Mouse (Mus musculus) hindlimb bud, embryonic 11.5 days (tissue): Measurements from ENCODE around the gene Elmo3.

ENCODE experiments used
- DNase-seq: peaks from one replicate; pipeline ENCODE4 v3.0.0-alpha.2; 2012; ENCODE audit warnings: low read depth, low spot score; ENCODE audit errors: extremely low spot score

The Elmo3 gene

DNA sequence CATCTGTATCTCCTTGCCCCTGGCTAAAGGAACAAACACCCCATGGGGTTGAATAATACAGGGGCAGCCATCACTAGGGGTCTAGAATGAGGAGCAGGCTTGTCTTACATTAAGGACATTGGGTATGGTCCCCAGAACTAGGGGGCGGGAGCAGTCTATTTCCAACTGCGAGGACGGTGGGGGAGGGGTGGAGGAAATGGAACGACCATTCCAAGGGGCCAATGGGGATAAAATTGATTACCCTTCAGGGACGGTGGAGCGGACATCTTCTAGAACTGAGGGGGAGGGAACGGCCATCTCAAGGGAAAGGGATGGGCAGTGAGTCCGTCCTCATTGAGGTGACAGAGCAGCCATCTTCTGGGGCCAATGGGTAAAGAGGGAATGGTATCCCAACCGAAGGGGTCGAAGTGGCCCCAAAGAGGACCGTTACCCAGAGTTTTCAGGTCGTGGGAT, 20.3 kb downstream of the Elmo3 start:
- DNase-seq, result no peak

DNA sequence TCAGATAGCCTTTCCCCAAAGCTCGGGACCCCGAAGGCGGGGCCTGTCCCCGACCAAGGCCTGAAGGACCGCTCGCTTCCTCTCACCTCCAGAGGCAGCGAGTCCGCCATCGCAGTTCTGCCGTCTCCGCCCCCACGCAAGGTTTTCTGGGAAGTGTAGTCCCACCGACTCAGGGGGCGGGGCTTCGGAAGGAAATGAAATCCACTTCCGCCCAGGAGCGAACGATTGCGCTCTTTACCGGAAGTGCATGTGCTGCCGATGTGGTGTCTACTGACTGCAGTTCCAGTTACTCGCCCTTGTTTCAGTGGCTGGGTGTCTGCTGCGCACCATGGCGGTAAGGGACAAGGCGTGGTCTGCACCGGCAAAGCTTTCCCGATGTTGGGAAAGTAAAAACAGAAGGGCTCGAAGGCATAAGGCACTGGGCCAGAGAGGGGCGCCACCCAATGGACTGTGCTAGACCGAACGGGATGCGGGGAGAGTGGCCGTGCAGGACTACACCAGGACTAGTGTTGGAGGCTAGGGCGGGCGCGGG, 20.8 kb downstream of the Elmo3 start, which contains the start of the genes Lrrc29 and Tmem208:
Gene Lrrc29, minus strand, starts transcription at position 138 of the 532 bp plus-strand sequence.
Gene Tmem208, plus strand, starts transcription at position 214 of the 532 bp plus-strand sequence.
- DNase-seq, result no peak

DNA sequence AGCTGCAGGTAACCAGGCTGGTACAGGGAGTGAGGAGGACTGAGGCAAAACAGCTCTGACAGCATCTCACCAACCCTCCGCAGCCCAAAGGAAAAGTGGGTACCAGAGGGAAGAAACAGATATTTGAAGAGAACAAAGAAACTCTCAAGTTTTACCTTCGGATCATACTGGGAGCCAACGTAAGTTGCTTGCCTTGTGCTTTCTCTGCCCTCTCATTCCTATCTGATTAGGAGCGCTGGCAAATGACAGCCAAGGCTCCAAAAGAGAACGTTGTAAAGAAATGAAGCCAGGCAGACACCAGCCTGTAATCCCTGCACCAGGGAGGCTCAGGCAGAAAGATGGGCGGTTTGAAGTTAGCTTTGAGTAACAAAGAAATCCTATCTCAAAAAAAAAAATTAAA, 21.6 kb downstream of the Elmo3 start:
- DNase-seq, result no peak

DNA sequence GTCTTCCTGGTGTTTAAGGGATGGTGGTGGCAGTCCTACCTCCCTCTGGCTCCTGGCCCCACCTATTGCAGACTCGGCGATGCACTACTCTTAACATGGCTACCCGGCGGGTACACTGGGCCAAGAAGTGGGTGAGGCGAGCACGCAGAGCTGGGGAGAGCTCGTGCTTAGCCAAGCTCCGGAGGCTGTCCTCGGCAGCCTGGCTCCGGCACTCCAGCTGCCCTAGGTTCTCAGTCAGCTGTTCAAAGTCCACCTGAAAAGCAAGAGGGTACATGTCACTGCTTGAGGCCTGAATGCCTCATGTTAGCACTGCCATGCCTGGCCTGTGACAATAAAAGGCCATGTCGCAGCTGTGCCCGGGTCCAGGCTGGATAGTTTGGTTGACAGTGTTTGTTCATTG, 24.9 kb downstream of the Elmo3 start:
- DNase-seq, result no peak

DNA sequence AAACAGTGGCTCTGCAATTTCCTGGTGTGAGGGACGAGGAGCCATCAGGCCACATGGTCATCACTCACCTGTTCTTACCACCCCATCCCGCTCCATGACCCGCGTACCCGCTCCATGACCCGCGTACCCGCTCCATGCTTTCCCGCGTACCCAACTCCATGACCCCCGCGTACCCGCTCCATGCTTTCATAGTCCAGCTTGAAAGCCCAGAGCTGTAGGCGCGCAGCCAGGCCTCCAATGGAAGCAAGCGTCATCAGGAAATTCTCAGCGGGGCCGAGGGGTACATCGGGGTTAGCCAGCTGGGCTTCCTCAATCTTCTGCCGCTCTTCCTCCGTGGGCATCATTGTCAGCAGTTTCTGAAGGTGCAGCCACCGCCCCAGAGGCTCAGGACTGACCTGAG, 26.1 kb downstream of the Elmo3 start:
- no peak for DNase-seq

DNA sequence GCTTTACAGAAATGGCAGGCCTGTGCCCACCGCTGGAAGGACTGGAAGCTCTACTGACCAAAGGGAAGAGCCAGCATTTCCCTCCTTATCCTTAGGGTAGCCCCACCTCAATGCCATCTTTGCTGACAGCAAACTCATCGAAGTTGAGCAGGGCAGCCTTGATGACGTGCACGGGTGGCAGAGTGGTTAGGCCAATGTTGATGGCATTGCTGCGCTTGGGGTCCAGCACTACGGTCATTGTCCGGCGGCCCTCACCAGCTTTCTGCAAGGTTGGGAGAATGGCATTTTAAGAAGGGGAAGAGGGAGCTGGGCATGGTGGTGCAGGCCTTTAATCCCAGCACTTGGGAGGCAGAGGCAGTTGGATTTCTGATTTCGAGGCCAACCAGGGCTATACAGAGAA, 26.5 kb downstream of the Elmo3 start:
- DNase-seq, result no peak

DNA sequence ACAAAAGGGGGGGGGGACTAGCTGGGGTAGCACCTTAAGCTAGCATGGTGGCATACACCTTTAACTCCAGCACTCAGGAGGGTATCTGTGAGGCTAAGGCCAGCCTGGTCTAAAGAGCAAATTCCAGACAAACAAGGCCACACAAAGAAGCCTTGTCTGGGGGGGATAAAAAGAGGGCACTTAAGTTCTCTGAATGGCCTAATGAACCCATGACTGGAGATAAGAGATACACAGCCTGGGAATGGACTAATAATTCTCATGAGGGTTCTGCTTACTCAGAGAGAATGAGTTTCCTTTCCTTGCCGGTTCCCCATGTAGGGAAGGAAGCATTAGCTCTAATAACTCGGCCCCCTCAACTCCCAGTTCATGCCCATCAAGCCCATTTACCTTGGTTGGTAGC, 27.1 kb downstream of the Elmo3 start:
- DNase-seq, result no peak

DNA sequence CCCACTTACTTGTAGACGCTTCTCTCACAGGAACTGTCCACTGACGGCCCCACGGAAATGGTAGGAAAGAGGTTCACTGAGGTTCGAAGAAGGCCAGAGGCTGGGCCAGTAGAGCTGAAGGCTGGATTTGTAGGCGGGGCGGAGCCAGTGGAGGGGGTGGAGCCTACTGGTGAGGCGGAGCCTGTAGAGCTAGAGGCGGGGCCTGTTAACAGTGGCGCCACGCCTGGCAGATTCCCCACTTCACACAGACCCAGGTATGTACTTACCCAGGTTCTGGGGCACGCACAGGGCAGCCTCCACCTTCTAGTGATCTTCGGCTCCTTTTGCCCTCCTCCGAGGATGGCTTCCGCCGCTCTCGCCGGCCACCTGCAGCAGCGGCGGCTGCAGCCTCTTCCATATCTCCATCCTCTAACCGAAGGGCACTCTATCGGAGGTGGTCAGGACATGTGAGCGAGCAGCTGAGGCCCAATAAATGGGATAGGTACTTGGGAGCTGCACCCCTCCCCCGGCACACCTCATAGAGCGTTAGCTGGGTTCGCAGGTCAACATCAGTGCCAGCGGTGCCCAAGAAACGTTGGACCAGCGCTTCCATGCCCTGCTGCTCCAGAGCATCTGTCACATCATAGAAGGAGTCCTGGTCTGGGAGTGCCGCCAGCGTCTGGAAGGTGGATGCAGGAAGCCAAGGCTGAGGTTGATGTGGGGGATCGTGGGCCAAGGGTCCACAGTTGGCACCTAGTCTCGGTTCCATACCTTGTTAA, 31.2 kb downstream of the Elmo3 start:
- DNase-seq, result no peak

DNA sequence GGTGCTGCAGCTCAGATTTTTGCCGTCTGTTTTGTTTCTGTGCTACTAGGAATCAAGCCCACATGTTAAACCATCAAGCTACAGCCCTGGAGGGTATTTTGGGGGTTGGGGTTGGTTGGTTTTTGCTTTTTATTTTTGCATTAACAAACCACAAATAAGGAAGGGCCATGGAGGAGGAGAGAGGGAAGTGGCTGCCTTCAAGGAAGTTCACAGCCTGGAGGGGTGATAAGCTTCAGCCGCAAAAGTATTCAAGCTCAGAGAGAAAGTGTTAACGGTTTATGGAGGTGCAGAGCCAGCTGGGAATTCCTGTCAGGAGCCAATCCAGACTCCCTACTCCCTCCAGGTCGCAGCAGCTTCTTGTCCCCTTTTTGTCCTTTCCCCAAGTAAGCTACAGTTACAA, 33.6 kb downstream of the Elmo3 start:
- DNase-seq, result no peak

DNA sequence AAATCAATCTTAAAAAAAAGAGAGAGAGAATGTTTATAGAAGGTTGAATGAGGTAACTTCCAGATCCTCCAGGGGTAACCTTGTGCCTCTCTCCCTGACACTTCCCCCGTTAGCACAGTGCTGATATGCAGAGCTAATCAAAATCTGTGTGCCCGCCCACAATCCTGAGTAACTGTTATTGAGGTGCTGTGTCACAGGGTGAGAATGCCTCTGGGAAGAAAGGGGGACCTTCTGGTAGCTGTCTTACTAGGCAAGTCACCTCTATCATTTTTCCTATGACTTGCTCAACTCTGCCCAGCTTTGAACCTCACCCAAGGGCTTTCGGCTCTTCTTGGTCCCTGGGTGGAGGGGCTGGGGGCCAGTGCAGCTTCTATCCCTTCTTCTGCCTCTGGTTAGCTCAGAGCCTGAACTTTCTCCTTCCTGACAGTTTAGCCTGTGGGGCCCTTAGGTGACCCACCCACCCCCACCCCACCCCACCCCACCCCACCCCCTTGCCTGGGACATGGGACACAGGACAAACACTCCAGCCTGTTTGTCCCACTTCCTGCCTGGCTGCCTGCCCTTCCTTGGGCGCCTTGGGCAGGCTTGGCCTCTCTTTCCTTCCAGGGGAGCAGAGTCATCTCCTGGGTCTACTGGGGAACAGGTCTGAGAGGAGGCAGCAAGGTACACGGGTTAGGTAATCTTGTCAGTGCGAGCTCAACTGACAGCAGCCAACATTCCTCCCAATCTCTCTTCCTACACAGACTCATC, 34.7 kb downstream of the Elmo3 start:
- DNase-seq, result no peak

DNA sequence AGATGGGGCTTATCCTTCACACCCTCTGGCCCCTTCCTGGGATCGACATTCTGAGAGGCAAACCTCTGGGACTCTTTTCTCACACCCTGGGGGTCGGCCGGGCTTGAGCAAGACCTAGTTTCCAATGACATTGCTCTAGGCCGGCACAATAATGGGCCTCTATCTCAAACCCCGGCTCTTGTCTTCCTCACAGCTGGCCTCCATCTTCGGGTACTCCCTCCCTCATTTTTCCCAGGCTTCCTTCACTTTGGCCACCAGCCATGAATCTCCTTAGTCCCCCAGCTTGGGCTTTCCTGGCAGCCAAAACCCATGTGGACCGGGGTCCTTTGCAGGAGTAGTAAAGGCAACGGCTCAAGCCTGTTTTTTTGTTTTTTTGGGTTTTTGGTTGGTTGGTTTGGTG, 36.0 kb downstream of the Elmo3 start:
- DNase-seq, result no peak

DNA sequence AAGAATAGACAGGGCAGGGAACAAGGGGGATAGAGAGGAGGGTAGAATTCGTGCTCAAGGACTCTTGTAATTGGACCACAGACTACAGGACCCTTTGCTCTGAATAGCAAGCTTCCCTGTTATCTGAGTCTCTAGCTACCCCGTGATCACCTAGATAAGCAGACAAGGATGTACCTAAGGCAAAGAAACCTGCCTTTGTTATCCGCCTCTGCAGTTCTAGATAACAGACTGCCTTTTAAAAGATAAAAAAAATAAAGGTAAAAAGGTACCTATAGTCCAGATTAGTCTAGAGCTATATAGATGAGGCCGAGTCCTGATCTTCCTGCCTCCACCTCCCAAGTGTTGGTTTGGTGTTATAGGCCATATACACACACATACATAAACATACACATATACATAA, 37.4 kb downstream of the Elmo3 start:
- DNase-seq, result no peak

DNA sequence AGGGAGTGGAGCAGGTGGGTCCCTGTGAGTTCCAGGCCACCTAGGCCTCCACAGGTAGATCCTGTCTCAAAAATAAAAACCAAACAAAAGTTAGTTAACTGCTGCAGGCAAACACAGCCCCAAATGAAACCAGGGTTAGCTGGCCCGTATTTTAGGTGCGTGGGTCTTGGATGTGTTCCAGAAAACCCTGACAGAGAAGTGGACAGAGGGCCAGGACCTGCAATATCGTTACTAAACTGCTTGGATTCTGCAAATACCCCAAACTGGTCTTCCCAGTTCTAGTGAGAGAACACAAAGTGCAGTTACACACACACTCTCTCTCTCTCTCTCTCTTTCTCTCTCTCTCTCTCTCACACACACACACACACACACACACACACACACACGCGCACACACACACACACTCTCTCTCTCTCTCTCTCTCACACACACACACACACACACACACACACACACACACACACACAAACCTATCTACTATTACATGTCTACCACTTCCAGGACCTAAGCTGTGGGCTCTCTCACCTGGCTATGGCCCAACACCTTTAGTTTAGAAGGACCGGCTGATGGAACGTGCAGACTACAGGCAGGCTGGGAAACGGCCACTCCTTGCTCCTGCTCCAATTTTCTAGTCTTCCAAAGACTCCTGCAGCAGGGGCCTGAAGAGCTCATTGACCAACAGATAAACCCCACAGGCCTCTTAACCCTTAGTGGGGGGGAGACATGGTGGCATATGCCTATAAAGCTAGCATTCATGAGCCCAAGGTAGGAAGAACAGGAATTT, 38.6 kb downstream of the Elmo3 start:
- DNase-seq, result no peak

DNA sequence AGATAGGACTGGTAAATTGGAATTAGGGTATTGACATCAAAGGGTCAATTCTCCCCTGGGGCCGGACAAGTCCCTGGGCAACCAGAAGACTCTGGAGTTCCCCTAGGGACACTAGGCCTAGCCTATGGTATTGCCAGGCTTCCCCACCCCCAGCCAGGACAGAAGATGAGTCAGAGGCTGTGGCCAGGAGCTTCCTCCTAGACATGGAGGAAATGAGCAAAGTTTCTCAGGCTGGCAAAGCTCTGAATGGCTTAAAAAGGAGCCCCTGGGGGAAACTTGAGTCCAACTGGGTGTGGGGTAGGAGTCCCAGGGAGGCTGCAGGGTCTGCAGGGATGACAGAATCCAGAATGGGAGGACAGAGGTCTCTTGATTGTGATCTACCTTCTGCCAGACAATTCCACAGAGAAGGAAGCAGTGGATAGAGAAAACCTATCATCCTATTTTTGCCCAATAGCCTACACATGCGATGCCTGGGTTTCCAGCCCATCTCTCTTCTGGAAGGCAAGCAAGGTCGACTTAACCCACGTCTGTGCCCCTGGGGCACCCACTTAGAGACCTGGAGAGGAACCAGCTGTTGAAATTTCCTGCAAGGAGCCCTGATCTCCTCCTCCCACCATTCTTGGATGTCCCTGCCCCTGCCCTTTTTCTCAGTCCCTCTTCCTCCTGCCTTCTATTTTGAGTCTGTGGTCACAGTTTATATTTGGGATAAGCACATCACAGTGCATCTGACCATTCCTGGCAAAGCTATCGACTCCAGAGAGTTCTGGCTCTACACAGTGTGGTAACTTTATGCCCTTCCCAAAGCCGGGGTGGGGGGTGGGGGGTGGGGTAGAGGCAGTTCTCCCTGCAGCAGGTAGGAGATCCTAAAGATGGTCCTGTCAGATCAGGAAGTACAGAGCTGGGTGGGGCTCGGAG, 39.9 kb downstream of the Elmo3 start:
- DNase-seq, result no peak

DNA sequence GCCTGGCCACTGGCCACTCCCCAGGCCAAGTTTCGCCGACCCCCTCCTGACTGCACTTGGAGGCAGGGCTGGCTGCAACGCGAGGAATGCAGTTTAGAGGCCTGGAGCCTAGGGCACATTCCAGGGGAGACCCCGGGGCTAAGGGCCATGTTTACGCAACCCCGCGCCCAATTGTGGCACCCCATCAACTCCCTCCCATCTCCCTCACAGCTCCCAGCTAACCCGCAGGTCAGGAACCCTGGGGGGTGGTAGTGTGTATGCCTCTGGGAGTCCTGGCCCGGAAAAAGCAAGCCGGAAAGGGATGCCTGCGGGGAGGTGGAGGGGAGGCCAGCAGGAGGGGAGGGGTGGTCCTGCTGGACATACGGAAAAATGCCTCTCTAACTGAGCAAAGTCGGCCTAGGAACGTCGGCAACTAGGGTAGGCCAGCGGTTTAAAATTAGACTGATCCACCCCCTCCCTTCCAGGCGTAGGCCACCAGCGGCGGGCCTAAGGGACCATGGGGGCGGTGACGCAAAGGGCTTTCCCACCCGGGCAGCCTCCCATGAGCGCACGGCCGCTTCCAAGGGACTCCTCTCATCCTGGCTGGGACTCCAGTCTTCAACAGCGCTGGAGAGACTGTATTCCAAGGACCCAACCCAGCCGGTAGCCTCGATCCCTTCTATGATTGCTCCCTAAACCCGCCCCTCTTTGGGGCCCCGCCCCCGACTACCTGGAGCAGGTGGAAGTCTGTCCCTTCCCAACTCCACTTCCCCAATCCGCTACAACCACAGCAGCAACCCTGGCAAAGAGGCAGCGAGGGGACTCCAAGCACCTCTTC, 41.4 kb downstream of the Elmo3 start:
- no peak for DNase-seq

DNA sequence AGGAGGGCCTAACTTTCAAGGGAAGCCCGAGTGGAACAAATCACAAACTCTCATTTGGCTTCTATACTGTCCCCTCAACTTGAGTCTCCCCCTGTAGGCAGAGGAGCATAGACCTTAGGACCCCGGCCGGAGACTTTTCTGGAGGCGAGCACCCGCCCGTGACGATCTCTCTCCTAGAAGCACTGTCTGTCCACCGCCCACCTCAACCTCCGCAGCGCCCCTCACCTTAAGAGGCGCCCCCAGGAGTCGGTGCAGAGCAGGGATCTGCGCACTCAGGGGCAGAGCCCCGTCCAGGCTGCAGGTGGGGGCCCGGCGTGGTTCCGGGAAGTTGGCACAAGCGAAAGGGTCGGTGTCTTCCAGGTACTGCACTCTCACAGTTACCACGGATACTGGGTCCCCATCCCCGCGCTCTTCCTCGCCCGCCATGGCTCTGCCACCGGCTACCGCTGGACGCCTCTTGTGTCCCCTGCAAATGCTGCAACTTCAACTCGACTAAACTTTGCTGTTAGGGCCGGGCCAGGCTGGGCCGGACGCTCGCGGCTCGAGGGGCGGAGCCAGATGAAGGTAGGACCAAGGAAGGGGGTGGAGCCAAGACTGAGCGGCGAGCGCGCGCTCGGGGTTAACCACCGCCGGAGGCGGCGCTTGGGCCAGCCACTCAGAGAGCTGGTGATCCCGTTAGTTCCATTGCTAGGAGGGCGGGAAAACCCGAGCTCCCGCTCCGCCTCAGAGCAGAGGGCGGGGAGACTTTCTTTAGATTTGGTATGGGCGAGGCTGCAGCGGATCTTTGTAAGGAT, 42.2 kb downstream of the Elmo3 start, which contains the start of gene Fhod1:
Gene Fhod1, minus strand, starts transcription at position 526 of the 794 bp plus-strand sequence.
- DNase-seq, result peak; percentile 95

DNA sequence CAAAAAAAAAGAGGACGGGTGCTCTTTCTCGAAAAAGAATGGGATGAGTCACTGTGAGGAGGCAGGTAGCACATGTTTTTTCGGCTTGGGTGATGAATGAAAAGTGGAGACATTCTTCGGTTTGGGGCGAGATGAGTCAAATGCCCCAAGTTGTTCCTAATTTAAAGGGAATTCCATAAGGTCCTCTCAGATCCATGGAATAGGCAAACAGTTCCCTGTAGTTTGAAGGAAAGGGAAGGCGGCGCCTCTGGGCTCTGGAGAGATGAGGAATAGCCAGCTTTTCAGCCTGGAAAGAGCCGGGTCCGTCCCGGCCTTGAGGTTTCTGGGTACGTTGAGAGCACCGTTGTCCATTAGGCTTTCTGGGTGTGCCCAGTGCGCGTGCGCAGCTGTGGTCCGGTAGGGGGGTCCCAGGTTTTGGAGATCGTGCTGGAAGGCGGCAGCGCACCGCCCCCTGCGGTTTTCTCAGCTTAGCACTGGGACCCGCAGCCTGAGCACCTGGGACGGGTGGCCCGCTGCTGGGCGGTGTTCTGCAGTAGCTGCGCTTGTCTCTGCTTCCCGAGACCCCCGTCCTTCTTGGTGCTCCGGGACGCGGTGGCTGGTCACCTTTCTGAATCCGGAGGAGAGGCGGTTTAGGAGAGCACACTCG, 43.2 kb downstream of the Elmo3 start, which contains the start of gene Slc9a5:
Gene Slc9a5, plus strand, starts transcription at position 394 of the 646 bp plus-strand sequence.
- DNase-seq, result no peak
